Mouse (Mus musculus) G1E (cell line): ENCODE measurements at regions not wholly inside any gene's neighbourhood (a gene's known extent, or its start where the extent isn't known, plus 50 kb on each side); places are given as distances from the start of the nearest gene placed in this dataset.

Source experiments
- CTCF ChIP-seq: IDR thresholded peaks from 2 replicates; pipeline ENCODE4 v1.5.1; 2012; ENCODE audit warnings: low read depth, low read length, inconsistent platforms, mixed read lengths
- GATA1 ChIP-seq: IDR thresholded peaks from 2 replicates; pipeline ENCODE4 v1.6.1; 2012; ENCODE audit warnings: borderline replicate concordance, low read length, inconsistent platforms, mixed read lengths
- GATA2 ChIP-seq: IDR thresholded peaks from 2 replicates; pipeline ENCODE4 v1.6.1; 2012; ENCODE audit warnings: low read depth, low read length, inconsistent platforms, borderline replicate concordance
- TAL1 ChIP-seq: conservative IDR thresholded peaks from 2 replicates; pipeline ENCODE4 v1.6.1; 2012; ENCODE audit warnings: low read depth, low read length, inconsistent platforms, mixed read lengths

DNA sequence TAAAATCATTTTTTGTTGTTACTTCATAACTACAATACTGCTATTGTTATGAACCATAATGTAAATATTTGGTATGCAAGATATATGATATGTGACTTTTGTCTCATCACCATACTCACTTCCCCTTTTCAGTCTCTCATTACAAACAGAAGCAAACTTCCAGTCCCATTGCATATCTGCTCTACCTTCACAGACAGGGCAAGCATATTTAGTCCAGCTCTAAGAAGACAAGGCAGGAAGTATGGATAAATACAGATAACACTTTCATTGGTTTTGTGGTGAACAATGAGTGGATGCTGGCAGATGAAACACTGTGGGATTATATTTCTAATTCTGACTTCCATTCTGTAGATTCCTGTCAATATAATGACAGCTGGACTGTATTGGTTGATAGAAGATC lies 858.0 kb upstream of the Zeb2 start:
- TF ChIP-seq CTCF (no peak), GATA2 (no peak), GATA1 (no peak), TAL1 (no peak)
